Mouse (Mus musculus): ENCODE data around the gene Dync1h1. TPM values are rescaled to one million over a fixed set of nuclear protein-coding genes. Genes with fewer than 3 reads are reported as not detected.

The Dync1h1 gene
- polyA plus RNA-seq (2015; fragmentation: Nextera tagmentation; extraction: Ambion mirVana): 11.1 and 13.5 TPM in 2 replicates

DNA sequence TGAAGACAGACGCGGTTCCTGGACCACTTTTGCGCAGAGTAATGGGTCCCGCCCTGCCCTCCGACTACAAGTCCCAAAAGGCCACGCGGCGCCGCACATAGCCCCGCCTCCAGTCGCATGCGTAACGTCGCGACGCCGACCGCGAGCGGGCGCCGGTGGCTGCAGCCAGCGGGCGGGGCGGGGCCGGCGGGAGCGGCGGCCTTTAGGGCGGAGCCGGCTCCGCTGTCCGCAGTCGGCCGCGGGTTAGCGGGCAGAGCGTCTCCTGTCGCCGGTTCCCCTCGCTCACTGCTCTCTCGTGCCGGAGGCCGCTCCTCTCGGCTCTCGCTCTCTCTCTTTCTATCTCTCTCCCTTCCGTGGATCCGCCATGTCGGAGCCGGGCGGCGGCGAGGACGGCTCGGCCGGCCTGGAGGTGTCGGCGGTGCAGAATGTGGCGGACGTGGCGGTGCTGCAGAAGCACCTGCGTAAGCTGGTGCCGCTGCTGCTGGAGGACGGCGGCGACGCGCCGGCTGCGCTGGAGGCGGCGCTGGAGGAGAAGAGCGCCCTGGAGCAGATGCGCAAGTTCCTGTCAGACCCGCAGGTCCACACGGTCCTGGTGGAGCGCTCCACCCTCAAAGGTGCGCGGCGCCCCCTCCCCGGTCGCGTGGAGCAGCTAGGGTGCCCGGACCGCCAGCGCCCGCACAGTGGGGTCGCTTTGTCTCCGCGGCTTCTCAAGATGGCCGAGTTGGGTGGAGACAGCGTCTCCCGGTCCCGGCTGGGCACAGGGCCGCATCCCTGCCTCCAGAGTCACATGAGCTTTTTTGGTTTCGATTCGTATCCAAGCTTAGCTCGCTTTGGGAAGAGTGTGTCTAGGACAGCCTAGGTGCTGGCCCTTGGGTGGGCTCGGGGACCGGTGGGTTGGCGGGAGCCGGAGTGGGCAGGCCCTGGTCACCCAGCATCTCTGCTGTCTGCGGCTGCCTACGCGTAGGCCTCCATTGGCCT lies at the start of gene Dync1h1:
Dync1h1 (plus strand) TSS at position 212 of the 978 bp plus-strand sequence.
- Histone ChIP-seq H3K9ac (peak within 1 kb of the TSS; percentile 98), H3K9me3 (replicated peaks) (no peaks in the 10 kb centered on the region), H3K4me1 (replicated peaks) (peaks cover 41% of the 10 kb centered on the region), H3K4me3 (replicated peaks) (peak within 1 kb of the TSS; percentile 98), H3K4me2 (peak within 1 kb of the TSS; percentile 87), H3K27me3 (0 out of 2 replicates have a peak, but pooled peaks cover 7% of the 10 kb centered on the region), H3K27ac (peak within 1 kb of the TSS; percentile 97), H3K36me3 (no peaks in the 10 kb centered on the region)
- peak; percentile 91 for ATAC-seq (ENCODE audit: low read depth)
- peak; percentile 90 for DNase-seq
- WGBS (ENCODE audit: insufficient replicate concordance): under 1% methylated on average over 105 of the region's 105 CpGs

DNA sequence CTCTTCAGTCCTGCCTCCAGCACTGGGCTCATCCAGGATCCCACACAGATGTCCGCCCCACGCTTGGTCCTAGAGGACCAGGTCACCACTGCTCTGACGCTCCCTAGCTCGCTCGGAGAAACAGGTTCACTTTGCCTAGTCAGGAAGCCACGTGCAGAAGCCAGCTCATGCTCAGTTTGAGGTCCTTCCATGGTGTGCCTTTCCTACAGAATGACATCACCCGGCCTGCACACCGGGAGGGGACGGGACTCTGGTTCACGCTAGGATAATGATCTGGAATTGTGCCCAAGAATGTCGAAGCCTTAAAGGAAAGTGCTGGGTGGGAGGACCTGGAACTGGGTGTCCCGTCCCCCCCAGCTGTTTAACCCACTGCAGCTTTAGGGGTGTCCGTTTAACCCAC lies 49.1 kb upstream of the Dync1h1 start:
- peaks cover 90% of the 10 kb centered on the region for H3K36me3 ChIP-seq
- peaks cover 22% of the 10 kb centered on the region for H3K4me1 ChIP-seq (replicated peaks)
- no peak for DNase-seq
- H3K9me3 ChIP-seq (replicated peaks): no peaks in the 10 kb centered on the region
- H3K27ac ChIP-seq: no peak overlapping the region
- H3K4me3 ChIP-seq (replicated peaks): no peak overlapping the region
- H3K27me3 ChIP-seq: no peaks in the 10 kb centered on the region
- ATAC-seq (ENCODE audit: low read depth): no peak
- no peak overlapping the region for H3K9ac ChIP-seq
- no peak overlapping the region for H3K4me2 ChIP-seq
- WGBS (ENCODE audit: insufficient replicate concordance): 86% methylated on average over 13 of the region's 13 CpGs

DNA sequence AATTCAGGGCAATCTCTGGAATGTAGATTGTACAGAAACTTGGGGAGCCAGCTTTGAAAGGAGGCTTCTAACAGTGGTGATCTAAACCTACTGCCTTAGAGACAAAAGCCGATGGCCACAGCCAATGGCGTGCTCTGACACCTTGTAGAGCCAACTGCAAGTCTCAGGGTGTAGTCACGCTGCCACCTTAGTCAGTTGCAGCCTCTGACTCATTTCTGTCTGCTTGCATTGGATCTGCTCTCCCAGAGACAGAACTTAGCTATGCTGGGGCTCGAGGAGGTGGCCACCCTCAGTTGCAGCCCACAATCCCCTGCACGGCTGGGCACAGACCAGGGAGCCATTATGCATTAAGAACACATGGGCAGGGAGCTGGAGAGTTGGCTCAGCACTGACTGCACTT lies 47.9 kb upstream of the Dync1h1 start:
- Histone ChIP-seq H3K4me3 (replicated peaks) (no peak overlapping the region), H3K36me3 (peaks cover 88% of the 10 kb centered on the region), H3K4me2 (no peak overlapping the region), H3K27ac (no peak overlapping the region), H3K27me3 (no peaks in the 10 kb centered on the region), H3K4me1 (replicated peaks) (peaks cover 22% of the 10 kb centered on the region), H3K9me3 (replicated peaks) (no peaks in the 10 kb centered on the region), H3K9ac (no peak overlapping the region)
- 84% methylated on average over 5 of the region's 5 CpGs for WGBS (ENCODE audit: insufficient replicate concordance)
- ATAC-seq (ENCODE audit: low read depth): no peak
- no peak for DNase-seq

DNA sequence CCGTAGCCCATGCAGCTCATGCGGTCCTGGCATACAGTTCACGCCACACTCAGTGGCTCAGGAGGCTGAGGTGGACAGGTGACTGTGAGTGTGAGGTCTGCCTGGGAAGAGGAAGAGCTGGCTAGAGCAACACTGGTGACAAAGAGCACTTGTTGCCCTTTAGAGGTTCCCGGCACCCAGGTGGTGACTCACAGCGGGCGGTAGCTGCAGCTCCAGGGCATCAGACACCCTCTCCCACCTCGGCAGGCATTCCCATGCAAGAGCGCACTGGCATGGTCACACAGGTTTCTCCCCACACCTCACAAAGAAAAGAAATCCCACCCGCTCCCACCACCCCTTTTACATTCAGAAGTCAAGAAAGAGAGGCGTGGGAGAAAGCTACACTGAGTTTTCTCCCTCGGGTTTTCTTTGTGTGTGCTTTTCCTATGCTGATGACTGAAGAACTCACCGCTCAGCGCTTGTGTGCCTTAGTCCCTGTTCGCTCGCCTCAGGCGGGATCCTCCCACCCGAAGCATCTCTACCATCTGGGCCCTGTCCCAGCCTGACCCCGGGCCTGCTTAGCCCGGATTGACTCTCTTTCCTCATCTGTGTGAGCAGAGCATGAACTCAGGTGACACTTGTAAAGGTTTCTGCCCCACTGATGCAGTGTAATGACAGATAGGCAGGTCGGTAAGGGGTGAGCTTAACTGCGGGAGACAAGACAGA lies 45.6 kb upstream of the Dync1h1 start:
- H3K4me1 ChIP-seq (replicated peaks): peaks cover 4% of the 10 kb centered on the region; the same call in 1 of the 2 replicates
- ATAC-seq (ENCODE audit: low read depth) (no peak), DNase-seq (no peak)
- H3K36me3 ChIP-seq: peaks cover 93% of the 10 kb centered on the region
- no peaks in the 10 kb centered on the region for H3K9me3 ChIP-seq (replicated peaks)
- 87% methylated on average over 21 of the region's 21 CpGs for WGBS (ENCODE audit: insufficient replicate concordance)
- H3K9ac ChIP-seq: no peak overlapping the region
- H3K27ac ChIP-seq: no peak overlapping the region
- H3K27me3 ChIP-seq: no peaks in the 10 kb centered on the region
- no peak overlapping the region for H3K4me3 ChIP-seq (replicated peaks)
- H3K4me2 ChIP-seq: no peak overlapping the region

DNA sequence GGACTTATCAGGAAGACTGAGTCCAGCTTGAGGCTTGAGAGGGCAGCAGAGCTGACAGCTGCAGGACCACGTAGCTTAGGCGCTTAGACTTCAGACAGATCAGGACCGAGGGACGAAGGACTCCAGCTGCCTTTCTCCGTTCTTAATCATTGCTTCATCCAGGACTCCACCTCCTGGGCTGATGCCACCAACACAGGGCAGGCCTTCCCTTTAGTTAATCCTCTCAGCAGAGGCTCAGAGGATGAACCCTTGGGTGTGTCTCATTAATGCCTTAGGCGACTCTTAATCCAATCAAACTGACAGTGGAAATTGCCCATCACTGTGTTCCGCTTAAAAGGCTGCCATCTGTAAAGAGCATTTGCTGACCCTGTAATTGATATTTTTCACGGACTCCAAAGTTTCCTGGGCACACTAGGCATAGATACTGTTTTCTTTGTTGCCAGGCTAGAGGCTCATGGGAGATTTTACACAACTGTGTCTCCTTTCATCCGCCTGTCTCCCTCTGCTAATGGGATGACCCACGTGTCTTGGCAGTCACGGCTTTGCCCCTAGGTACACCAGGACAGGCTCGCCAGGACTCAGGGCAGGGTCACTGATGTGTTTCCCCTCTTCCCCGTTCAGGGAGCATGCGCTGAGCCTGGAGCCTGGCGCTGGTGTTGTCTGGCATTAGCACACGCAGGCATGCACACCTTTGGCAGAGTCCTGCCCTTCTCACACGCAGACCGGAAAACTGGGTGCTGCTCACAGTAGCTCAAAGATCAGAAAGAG lies 44.2 kb upstream of the Dync1h1 start:
- H3K4me1 ChIP-seq (replicated peaks): no peaks in the 10 kb centered on the region
- no peaks in the 10 kb centered on the region for H3K27me3 ChIP-seq
- no peak overlapping the region for H3K4me2 ChIP-seq
- H3K36me3 ChIP-seq: peaks cover 92% of the 10 kb centered on the region
- no peak overlapping the region for H3K27ac ChIP-seq
- no peak for ATAC-seq (ENCODE audit: low read depth)
- H3K4me3 ChIP-seq (replicated peaks): no peak overlapping the region
- WGBS (ENCODE audit: insufficient replicate concordance): 87% methylated on average over 18 of the region's 18 CpGs
- no peaks in the 10 kb centered on the region for H3K9me3 ChIP-seq (replicated peaks)
- no peak overlapping the region for H3K9ac ChIP-seq
- DNase-seq: no peak

DNA sequence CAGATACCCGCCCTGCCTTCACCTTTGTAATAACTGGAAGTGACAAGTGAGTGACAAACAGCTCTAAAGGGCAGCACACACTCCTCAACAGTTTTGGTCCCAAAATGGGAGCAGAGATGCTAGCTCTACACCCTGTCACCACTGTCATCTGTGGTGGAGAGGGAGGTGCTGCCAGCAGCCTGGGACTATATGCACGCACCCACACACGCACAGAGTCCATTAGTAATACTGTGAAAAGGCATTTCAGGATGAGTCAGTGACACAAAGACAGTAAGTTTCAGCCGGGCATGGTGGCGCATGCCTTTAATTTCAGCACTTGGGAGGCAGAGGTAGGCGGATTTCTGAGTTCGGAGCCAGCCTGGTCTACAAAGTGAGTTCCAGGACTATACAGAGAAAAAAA lies 43.1 kb upstream of the Dync1h1 start:
- H3K4me1 ChIP-seq (replicated peaks): peaks cover 3% of the 10 kb centered on the region
- no peak overlapping the region for H3K4me2 ChIP-seq
- WGBS (ENCODE audit: insufficient replicate concordance): 87% methylated on average over 7 of the region's 7 CpGs
- no peaks in the 10 kb centered on the region for H3K9me3 ChIP-seq (replicated peaks)
- no peaks in the 10 kb centered on the region for H3K27me3 ChIP-seq
- H3K36me3 ChIP-seq: peaks cover 91% of the 10 kb centered on the region
- no peak overlapping the region for H3K9ac ChIP-seq
- no peak for ATAC-seq (ENCODE audit: low read depth)
- DNase-seq: no peak
- no peak overlapping the region for H3K4me3 ChIP-seq (replicated peaks)
- no peak overlapping the region for H3K27ac ChIP-seq

DNA sequence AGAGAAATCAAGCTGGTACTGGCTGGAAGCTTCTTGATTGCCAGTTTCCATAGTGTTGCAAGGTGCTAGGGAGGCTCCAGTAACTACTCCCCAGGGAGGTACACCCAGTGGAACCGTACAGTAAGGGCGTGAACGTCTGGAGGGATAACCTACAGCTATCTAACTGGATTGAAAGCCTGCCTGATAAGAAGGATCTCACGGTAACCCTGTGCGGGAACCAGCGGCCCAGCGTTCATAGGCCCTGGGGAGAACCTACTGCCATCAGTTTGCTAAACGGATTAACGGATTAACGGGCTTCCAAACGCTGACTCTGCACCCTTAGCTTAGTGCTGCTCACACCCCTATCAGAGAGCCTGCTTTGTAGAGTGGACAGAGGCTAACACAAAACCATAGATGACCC lies 37.9 kb upstream of the Dync1h1 start:
- Histone ChIP-seq H3K9me3 (replicated peaks) (no peaks in the 10 kb centered on the region), H3K4me1 (replicated peaks) (peaks cover 9% of the 10 kb centered on the region), H3K27ac (no peak overlapping the region), H3K4me2 (no peak overlapping the region), H3K9ac (no peak overlapping the region), H3K4me3 (replicated peaks) (no peak overlapping the region), H3K27me3 (no peaks in the 10 kb centered on the region), H3K36me3 (peaks cover 86% of the 10 kb centered on the region)
- peak; percentile 66; the same call in 1 of the 2 replicates for ATAC-seq (ENCODE audit: low read depth)
- no peak for DNase-seq
- WGBS (ENCODE audit: insufficient replicate concordance): 76% methylated on average over 11 of the region's 11 CpGs

DNA sequence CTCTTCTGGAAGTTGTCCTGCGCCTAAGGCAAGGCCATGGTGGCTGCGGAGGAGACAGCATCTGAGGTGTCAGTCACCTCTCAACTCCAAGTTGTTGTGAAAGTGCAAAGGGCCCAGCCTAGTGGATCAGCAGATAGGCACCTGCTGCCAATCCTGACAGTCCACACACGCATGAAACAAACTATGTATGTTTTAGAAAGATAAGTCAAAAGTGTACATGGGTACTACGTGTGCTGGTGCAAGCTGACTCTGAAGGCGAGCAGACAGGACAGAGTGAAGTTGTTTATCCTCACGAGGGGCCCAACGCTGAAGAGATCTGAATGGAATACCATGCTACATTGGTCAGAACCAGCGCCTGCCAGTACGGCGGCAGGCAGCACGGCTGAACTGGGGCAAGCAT lies 36.4 kb upstream of the Dync1h1 start:
- ATAC-seq (ENCODE audit: low read depth): peak; percentile 72
- Histone ChIP-seq H3K4me3 (replicated peaks) (no peak overlapping the region), H3K4me2 (no peak overlapping the region), H3K9me3 (replicated peaks) (no peaks in the 10 kb centered on the region), H3K36me3 (peaks cover 82% of the 10 kb centered on the region), H3K4me1 (replicated peaks) (peaks cover 9% of the 10 kb centered on the region), H3K9ac (no peak overlapping the region), H3K27me3 (no peaks in the 10 kb centered on the region), H3K27ac (peak overlapping the region; percentile 47; the same call in 1 of the 2 replicates)
- 75% methylated on average over 11 of the region's 11 CpGs for WGBS (ENCODE audit: insufficient replicate concordance)
- DNase-seq: no peak

DNA sequence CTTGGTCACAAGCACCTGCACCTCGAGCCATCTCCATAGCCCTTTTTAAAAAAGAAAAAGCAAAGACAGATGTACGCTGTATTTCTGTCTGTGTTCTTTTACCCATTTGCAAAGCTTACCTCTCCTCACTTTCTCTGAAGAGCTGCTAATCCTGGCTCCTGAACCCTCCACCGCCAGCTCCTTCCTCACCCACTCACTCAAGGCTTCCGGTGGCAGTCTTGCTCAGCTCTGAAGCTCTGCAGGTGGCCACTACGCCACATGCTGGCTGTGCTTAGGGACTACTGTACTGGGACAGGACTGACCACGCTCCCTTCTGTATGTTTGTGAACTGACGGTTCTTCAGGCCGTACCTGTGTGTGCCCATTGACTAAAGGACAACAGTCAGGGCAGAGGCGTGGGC lies 34.9 kb upstream of the Dync1h1 start:
- Histone ChIP-seq H3K4me1 (replicated peaks) (peaks cover 9% of the 10 kb centered on the region), H3K27ac (no peak overlapping the region), H3K9ac (no peak overlapping the region), H3K36me3 (peaks cover 81% of the 10 kb centered on the region), H3K27me3 (no peaks in the 10 kb centered on the region), H3K4me2 (no peak overlapping the region), H3K4me3 (replicated peaks) (no peak overlapping the region), H3K9me3 (replicated peaks) (no peaks in the 10 kb centered on the region)
- ATAC-seq (ENCODE audit: low read depth) (no peak), DNase-seq (no peak)
- WGBS (ENCODE audit: insufficient replicate concordance): 87% methylated on average over 9 of the region's 9 CpGs

DNA sequence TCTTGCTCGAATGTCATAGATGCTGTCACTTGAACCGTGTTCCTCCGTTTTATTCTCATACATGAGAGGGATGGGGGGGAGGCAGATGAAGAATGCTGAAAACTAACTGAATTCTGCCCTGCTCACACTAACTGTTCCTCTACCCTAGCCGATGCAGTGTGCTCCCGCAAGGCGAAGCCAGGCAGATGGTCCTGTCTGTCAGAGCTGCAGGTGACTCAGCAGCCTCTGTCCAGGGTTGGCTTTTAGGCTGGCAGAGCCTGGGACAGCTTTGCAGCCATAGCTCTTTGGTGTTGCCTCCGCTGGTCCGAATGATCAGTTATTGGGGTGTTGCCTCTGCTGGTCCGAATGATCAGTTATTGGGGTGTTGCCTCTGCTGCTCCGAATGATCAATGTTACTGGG lies 30.2 kb upstream of the Dync1h1 start:
- Histone ChIP-seq H3K27ac (no peak overlapping the region), H3K4me1 (replicated peaks) (no peaks in the 10 kb centered on the region), H3K4me3 (replicated peaks) (no peak overlapping the region), H3K9me3 (replicated peaks) (no peaks in the 10 kb centered on the region), H3K36me3 (peaks cover 73% of the 10 kb centered on the region), H3K27me3 (no peaks in the 10 kb centered on the region), H3K9ac (no peak overlapping the region), H3K4me2 (no peak overlapping the region)
- DNase-seq (no peak), ATAC-seq (ENCODE audit: low read depth) (no peak)
- 89% methylated on average over 10 of the region's 10 CpGs for WGBS (ENCODE audit: insufficient replicate concordance)

DNA sequence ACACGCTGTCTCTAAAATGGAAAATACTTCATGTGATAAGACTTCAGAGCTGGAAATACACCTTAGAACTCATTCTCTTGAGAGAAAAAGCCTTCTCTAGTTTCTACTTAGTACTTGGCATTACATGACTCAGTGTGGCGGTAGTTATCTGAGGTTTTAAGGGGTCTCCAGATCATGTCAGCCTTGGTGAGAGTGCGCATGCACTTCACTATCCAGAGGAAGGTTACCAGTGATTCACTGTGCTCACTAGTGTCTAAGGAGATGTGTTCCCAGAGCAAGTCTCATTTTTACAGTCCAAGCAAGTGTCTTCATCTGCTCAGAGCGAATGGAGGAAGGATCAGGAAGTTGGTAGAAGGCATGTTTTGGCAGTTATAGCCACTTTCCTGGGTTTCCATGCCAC lies 28.9 kb upstream of the Dync1h1 start:
- WGBS (ENCODE audit: insufficient replicate concordance): 86% methylated on average over 4 of the region's 4 CpGs
- no peak overlapping the region for H3K4me3 ChIP-seq (replicated peaks)
- DNase-seq: no peak
- no peak overlapping the region for H3K9ac ChIP-seq
- H3K9me3 ChIP-seq (replicated peaks): no peaks in the 10 kb centered on the region
- peaks cover 63% of the 10 kb centered on the region for H3K36me3 ChIP-seq
- H3K4me2 ChIP-seq: no peak overlapping the region
- H3K27me3 ChIP-seq: no peaks in the 10 kb centered on the region
- no peak for ATAC-seq (ENCODE audit: low read depth)
- H3K27ac ChIP-seq: no peak overlapping the region
- no peaks in the 10 kb centered on the region for H3K4me1 ChIP-seq (replicated peaks)
